Mouse (Mus musculus) G1E (cell line): ENCODE data around the gene Cyp39a1. TPM values are rescaled to one million over a fixed set of nuclear protein-coding genes. Genes with fewer than 3 reads are reported as not detected.

Experiments
- ATAC-seq: 2 replicates; pipeline ENCODE4 v1.8.0; 2016; ENCODE audit warnings: mild to moderate bottlenecking; ENCODE audit not compliant: insufficient number of reproducible peaks, poor library complexity, low FRiP score, severe bottlenecking; ENCODE audit errors: extremely low read depth
- DNase-seq: peaks from one replicate; pipeline ENCODE4 v3.0.0; 2012; ENCODE audit warnings: low spot score
- H3K27me3 ChIP-seq: 2 replicates; pipeline ENCODE4 v1.6.1; 2012; ENCODE audit warnings: mild to moderate bottlenecking, low read length, inconsistent platforms; ENCODE audit not compliant: insufficient read depth
- H3K36me3 ChIP-seq: replicated peaks from 2 replicates; pipeline ENCODE3; 2012; ENCODE audit warnings: mild to moderate bottlenecking, inconsistent platforms
- H3K4me1 ChIP-seq: 2 replicates; pipeline ENCODE4 v1.6.1; 2012; ENCODE audit warnings: low read depth, low read length, inconsistent platforms, mixed read lengths; ENCODE audit not compliant: insufficient read depth
- H3K4me3 ChIP-seq: 2 replicates; pipeline ENCODE4 v1.5.1; 2012; ENCODE audit warnings: low read depth, mild to moderate bottlenecking, inconsistent platforms, low read length, moderate library complexity, mixed read lengths
- H3K9me3 ChIP-seq: replicated peaks from 2 replicates; pipeline ENCODE4 v1.6.1; 2012; ENCODE audit warnings: inconsistent platforms
- CTCF ChIP-seq: IDR thresholded peaks from 2 replicates; pipeline ENCODE4 v1.5.1; 2012; ENCODE audit warnings: low read depth, low read length, inconsistent platforms, mixed read lengths
- GATA1 ChIP-seq: IDR thresholded peaks from 2 replicates; pipeline ENCODE4 v1.6.1; 2012; ENCODE audit warnings: borderline replicate concordance, low read length, inconsistent platforms, mixed read lengths
- GATA2 ChIP-seq: IDR thresholded peaks from 2 replicates; pipeline ENCODE4 v1.6.1; 2012; ENCODE audit warnings: low read depth, low read length, inconsistent platforms, borderline replicate concordance
- POLR2AphosphoS5 ChIP-seq: IDR thresholded peaks from 2 replicates; pipeline ENCODE4 v1.6.1; 2012; ENCODE audit warnings: low read depth, low read length, inconsistent platforms; ENCODE audit not compliant: insufficient replicate concordance
- TAL1 ChIP-seq: conservative IDR thresholded peaks from 2 replicates; pipeline ENCODE4 v1.6.1; 2012; ENCODE audit warnings: low read depth, low read length, inconsistent platforms, mixed read lengths
- polyA plus RNA-seq: library from polyadenylated mRNA; stranded (reverse); fragments of >175 nt; gene quantifications from 2 replicates; pipeline ENCODE4 v1.2.3, GENCODE M21; 2012
- total RNA-seq, 2 experiments: library from RNA; stranded (forward) in 1 of 2; stranded (reverse) in 1 of 2; fragments of 200-1000 nt in 1 of 2; fragments of >200 nt in 1 of 2; fragmentation: Nextera tagmentation in 1 of 2; gene quantifications; 2 replicates each; pipeline ENCODE4 v1.2.3; 2014 to 2017

The Cyp39a1 gene
- total and polyA plus RNA-seq, 3 experiments, result not detected

- TF ChIP-seq POLR2AphosphoS5 (no peak), TAL1 (no peak), CTCF (no peak), GATA2 (no peak), GATA1 (no peak)
- Histone ChIP-seq H3K4me1 (no peaks in the 10 kb centered on the region), H3K27me3 (no peaks in the 10 kb centered on the region), H3K36me3 (no peaks in the 10 kb centered on the region), H3K9me3 (peaks cover 68% of the 10 kb centered on the region), H3K4me3 (no peak overlapping the region; the same call in 1 of the 2 replicates)
- DNase-seq, result no peak
- no peak for ATAC-seq
Measured at GRCm38 (mm10) chr17:43630427-43630760, 36.8 kb upstream of the Cyp39a1 start.

GRCm38 (mm10) chr17:43637146-43637545 is 30.1 kb upstream of the Cyp39a1 start:
- Histone ChIP-seq H3K4me3 (no peak overlapping the region), H3K27me3 (no peaks in the 10 kb centered on the region), H3K9me3 (peaks cover 39% of the 10 kb centered on the region), H3K4me1 (no peaks in the 10 kb centered on the region), H3K36me3 (no peaks in the 10 kb centered on the region)
- DNase-seq (no peak), ATAC-seq (no peak)
- TF ChIP-seq TAL1 (no peak), GATA2 (no peak), CTCF (no peak), GATA1 (no peak), POLR2AphosphoS5 (no peak)

- H3K4me3 ChIP-seq, result no peak overlapping the region
- ATAC-seq, result no peak
- H3K9me3 ChIP-seq, result peaks cover 55% of the 10 kb centered on the region
- H3K36me3 ChIP-seq, result no peaks in the 10 kb centered on the region
- H3K27me3 ChIP-seq, result no peaks in the 10 kb centered on the region
- TF ChIP-seq GATA1 (no peak), POLR2AphosphoS5 (no peak), CTCF (no peak), GATA2 (no peak), TAL1 (no peak)
- H3K4me1 ChIP-seq, result no peaks in the 10 kb centered on the region
- DNase-seq, result no peak
Measured at GRCm38 (mm10) chr17:43640825-43641224, 26.4 kb upstream of the Cyp39a1 start.

GRCm38 (mm10) chr17:43643191-43643590 is 24.0 kb upstream of the Cyp39a1 start:
- no peak for ATAC-seq
- no peaks in the 10 kb centered on the region for H3K27me3 ChIP-seq
- no peaks in the 10 kb centered on the region for H3K4me1 ChIP-seq
- H3K4me3 ChIP-seq, result no peak overlapping the region
- TF ChIP-seq POLR2AphosphoS5, result no peak
- no peak for TF ChIP-seq CTCF
- TF ChIP-seq TAL1, result no peak
- no peak for TF ChIP-seq GATA1
- TF ChIP-seq GATA2, result no peak
- no peaks in the 10 kb centered on the region for H3K36me3 ChIP-seq
- no peak for DNase-seq
- peaks cover 53% of the 10 kb centered on the region for H3K9me3 ChIP-seq

GRCm38 (mm10) chr17:43644375-43644774 is 22.9 kb upstream of the Cyp39a1 start:
- no peak for ATAC-seq
- DNase-seq, result no peak
- H3K4me1 ChIP-seq, result no peaks in the 10 kb centered on the region
- no peaks in the 10 kb centered on the region for H3K36me3 ChIP-seq
- H3K27me3 ChIP-seq, result no peaks in the 10 kb centered on the region
- peaks cover 56% of the 10 kb centered on the region for H3K9me3 ChIP-seq
- TF ChIP-seq TAL1 (no peak), POLR2AphosphoS5 (no peak), GATA1 (no peak), GATA2 (no peak), CTCF (no peak)
- H3K4me3 ChIP-seq, result no peak overlapping the region

- H3K9me3 ChIP-seq, result peaks cover 60% of the 10 kb centered on the region
- TF ChIP-seq GATA1 (no peak), TAL1 (no peak), GATA2 (no peak), POLR2AphosphoS5 (no peak), CTCF (no peak)
- H3K4me3 ChIP-seq, result no peak overlapping the region
- no peaks in the 10 kb centered on the region for H3K36me3 ChIP-seq
- no peak for DNase-seq
- H3K4me1 ChIP-seq, result no peaks in the 10 kb centered on the region
- ATAC-seq, result no peak
- H3K27me3 ChIP-seq, result no peaks in the 10 kb centered on the region
Measured at GRCm38 (mm10) chr17:43645136-43645535, 22.1 kb upstream of the Cyp39a1 start.

DNA sequence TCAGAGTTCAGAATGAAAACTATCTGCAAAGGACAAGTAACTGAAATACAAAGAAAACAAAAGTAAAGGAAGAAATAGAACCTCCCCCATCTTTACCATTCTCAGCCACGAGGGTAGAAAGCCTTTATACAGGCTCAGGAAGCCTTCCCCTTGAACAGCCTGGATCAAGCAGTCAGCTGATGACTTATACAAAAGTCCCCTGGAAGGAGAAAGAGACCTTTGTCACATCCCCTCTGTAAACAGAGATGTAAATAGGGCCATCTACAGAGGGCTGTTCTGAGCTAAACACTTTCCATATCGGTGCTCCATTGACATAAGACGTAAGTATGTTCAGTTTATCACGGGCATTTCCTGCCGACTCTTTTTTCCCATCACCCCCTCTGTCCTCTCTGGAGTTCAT is 20.3 kb upstream of the Cyp39a1 start:
- Histone ChIP-seq H3K9me3 (peaks cover 70% of the 10 kb centered on the region), H3K27me3 (no peaks in the 10 kb centered on the region), H3K4me3 (no peak overlapping the region), H3K4me1 (no peaks in the 10 kb centered on the region), H3K36me3 (no peaks in the 10 kb centered on the region)
- no peak for TF ChIP-seq GATA1
- no peak for TF ChIP-seq GATA2
- TF ChIP-seq POLR2AphosphoS5, result no peak
- TF ChIP-seq CTCF, result no peak
- no peak for TF ChIP-seq TAL1
- no peak for DNase-seq
- no peak for ATAC-seq
